Mouse (Mus musculus) olfactory bulb, adult 2 months (tissue): ENCODE data around the gene Gm136.

ENCODE experiments used
- CTCF ChIP-seq: fragments of 200-500 bp; IDR thresholded peaks from 2 replicates; pipeline ENCODE4 v1.5.1; 2012; ENCODE audit warnings: low read depth, mild to moderate bottlenecking, low read length, moderate library complexity; ENCODE audit not compliant: insufficient read depth
- POLR2A ChIP-seq: fragments of 200-500 bp; IDR thresholded peaks from 2 replicates; pipeline ENCODE4 v1.6.1; 2012; ENCODE audit warnings: mild to moderate bottlenecking, low read depth, low read length, moderate library complexity; ENCODE audit not compliant: insufficient read depth

GRCm38 (mm10) chr4:34723186-34723585, 32.9 kb downstream of the Gm136 start:
- TF ChIP-seq CTCF (no peak), POLR2A (no peak)
